Mouse (Mus musculus) spleen, adult 2 months (tissue): ENCODE results near the gene Fbxo11. TPM values are rescaled to one million over a fixed set of nuclear protein-coding genes. Genes with fewer than 3 reads are reported as not detected.

Source experiments
- DNase-seq, 2 experiments: peaks; one replicate each; pipeline versions ENCODE4 v3.0.0 to v3.0.0-alpha.2; 2012 to 2021; ENCODE audit warnings: low spot score in 2 of 2, low read depth in 1 of 2
- H3K27ac ChIP-seq: fragments of 200-500 bp; 2 replicates; pipeline ENCODE4 v1.5.1; 2012; ENCODE audit warnings: low read length, inconsistent platforms; ENCODE audit not compliant: insufficient read depth
- H3K27me3 ChIP-seq: fragments of 200-500 bp; 2 replicates; pipeline ENCODE4 v1.6.1; 2012; ENCODE audit warnings: mild to moderate bottlenecking, moderate library complexity, low read length, inconsistent platforms; ENCODE audit not compliant: control insufficient read depth, insufficient read depth
- H3K36me3 ChIP-seq: fragments of 200-500 bp; 2 replicates; pipeline ENCODE4 v1.6.1; 2012; ENCODE audit warnings: mild to moderate bottlenecking, low read length, inconsistent platforms; ENCODE audit not compliant: control insufficient read depth, insufficient read depth
- H3K4me1 ChIP-seq: fragments of 200-500 bp; 2 replicates; pipeline ENCODE4 v1.6.1; 2011; ENCODE audit warnings: inconsistent platforms; ENCODE audit not compliant: control insufficient read depth, insufficient read depth, insufficient read length
- H3K4me3 ChIP-seq: fragments of 200-500 bp; 2 replicates; pipeline ENCODE4 v1.5.1; 2011; ENCODE audit warnings: mild to moderate bottlenecking, inconsistent platforms; ENCODE audit not compliant: insufficient read depth, insufficient read length; ENCODE audit errors: extremely low read depth
- CTCF ChIP-seq: fragments of 200-500 bp; IDR thresholded peaks from 2 replicates; pipeline ENCODE4 v1.5.1; 2011; ENCODE audit warnings: mild to moderate bottlenecking, inconsistent platforms; ENCODE audit not compliant: insufficient read depth, insufficient read length, insufficient replicate concordance; ENCODE audit errors: extremely low read depth
- POLR2A ChIP-seq: fragments of 200-500 bp; IDR thresholded peaks from 2 replicates; pipeline ENCODE4 v1.6.1; 2011; ENCODE audit warnings: low read depth, low read length, inconsistent platforms
- WGBS: fragments of 180-500 bp; shearing (Covaris S2); methylation state at CpG from one replicate; pipeline ENCODE4 v1.1.7; 2018; 5-methylcytosine and 5-hydroxymethylcytosine counted together
- polyA plus RNA-seq: library from polyadenylated mRNA; depleted of rRNA; stranded (reverse); fragments of >200 nt; gene quantifications from 2 replicates; pipeline ENCODE4 v1.2.3, GENCODE M21; 2012

The Fbxo11 gene
- polyA plus RNA-seq, 1 experiment = 13.6 TPM

DNA sequence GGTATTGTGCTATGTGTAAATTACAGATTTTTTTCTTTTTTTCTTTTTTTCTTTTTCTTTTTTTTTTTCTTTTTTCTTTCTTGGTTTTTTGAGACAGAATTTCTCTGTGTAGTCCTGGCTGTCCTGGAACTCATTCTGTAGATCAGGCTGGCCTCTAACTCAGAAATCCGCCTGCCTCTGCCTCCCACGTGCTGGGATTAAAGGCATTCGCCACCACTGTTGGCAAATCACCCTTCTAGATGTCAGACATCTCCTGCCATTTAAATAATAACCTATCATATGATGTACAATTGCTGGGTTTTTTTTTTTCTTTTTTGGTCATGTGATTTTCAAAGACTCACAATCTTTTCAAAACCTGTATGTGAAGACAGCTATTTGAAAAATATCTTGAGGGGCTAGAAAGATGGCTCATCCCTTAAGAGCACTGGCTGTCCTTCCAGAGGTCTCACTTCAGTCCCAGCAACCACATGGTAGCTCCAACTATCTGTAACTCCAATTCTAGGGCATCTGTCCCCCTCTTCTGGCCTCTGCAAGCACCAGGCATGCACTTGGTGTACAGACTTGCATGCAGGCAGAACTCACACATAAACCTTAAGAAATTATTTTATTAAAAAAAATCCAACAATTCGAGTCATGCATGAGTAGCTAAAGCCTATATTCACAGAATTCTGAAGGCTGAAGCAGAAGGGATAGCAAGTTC lies 2.3 kb upstream of the Fbxo11 start:
- Histone ChIP-seq H3K27me3 (no peaks in the 10 kb centered on the region), H3K27ac (no peak overlapping the region), H3K36me3 (no peaks in the 10 kb centered on the region), H3K4me3 (no peak overlapping the region), H3K4me1 (peaks cover 5% of the 10 kb centered on the region; the same call in 1 of the 2 replicates)
- TF ChIP-seq POLR2A (no peak), CTCF (peak; percentile 24; the same call in 1 of the 2 replicates)
- 81% methylated on average over 4 of the region's 4 CpGs for WGBS
- DNase-seq = peak in 1 of 2 experiments; percentile 21

DNA sequence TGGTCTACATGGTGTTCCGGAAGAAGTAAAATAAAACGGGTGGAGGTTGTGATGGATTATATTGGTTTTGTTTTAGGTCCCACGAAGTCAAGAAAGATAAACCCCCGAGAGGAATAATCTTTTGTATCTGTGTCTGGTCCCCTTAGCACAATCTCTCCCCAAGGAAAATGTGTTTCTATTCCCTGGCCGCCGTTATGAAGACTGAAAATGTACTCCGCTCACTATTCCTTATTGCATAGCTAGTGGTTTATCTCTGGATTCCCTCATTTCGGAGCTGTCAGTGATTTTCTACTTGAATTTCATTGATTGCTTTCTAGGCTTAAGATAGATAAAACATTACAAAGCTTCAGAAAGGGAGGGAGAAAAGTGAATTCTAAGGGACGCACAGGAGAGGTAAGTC lies 1.7 kb upstream of the Fbxo11 start:
- DNase-seq = no peak
- Histone ChIP-seq H3K4me3 (peak overlapping the region; percentile 76; the same call in 1 of the 2 replicates), H3K4me1 (peaks cover 5% of the 10 kb centered on the region; the same call in 1 of the 2 replicates), H3K36me3 (no peaks in the 10 kb centered on the region), H3K27ac (no peak overlapping the region), H3K27me3 (no peaks in the 10 kb centered on the region)
- no peak for TF ChIP-seq CTCF
- TF ChIP-seq POLR2A = no peak
- 16% methylated on average over 9 of the region's 9 CpGs for WGBS

DNA sequence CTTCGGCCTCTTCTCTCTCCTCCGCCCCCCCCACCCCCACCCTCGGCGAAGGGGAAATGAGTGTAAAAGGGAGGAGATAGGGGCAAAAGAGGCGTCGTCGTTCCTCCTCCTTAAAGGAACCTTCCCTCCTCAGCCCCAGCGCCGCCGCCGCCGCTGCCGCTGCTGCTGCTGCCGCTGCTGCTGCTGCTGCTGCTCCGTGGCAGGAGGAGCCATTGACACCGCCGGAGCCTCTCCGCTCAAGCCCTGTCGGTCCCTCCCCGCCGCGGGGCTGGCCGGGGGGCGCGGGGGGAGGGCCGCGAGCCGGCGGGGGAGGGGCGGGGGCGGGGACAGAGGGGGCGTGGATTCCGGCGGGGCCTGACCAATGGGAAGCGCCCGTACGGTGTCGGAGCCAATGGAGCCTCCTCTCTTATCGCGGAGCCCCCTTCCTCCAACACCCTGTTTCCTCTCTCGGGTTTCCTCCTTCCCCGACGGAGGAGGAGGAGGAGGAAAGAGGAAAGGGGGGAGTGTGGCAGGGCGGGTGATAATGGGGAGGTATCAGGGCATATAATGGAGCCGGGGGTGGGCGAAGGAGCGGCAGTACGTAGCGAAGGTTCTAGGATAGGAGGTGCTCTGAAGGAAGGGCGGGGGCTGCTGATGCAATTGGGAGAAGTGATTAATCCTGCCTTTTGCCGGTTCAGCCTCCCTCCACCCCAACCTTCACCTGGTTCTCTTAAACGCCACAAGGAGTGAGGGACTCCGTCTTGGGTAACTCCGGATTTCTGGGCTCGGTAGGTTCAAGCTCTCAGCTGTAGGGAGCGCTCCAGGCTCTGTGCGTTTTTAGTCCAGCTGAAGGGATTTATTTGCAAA lies 933 bp upstream of the Fbxo11 start:
- TF ChIP-seq CTCF (peak; percentile 36; the same call in 1 of the 2 replicates), POLR2A (peak; percentile 57)

DNA sequence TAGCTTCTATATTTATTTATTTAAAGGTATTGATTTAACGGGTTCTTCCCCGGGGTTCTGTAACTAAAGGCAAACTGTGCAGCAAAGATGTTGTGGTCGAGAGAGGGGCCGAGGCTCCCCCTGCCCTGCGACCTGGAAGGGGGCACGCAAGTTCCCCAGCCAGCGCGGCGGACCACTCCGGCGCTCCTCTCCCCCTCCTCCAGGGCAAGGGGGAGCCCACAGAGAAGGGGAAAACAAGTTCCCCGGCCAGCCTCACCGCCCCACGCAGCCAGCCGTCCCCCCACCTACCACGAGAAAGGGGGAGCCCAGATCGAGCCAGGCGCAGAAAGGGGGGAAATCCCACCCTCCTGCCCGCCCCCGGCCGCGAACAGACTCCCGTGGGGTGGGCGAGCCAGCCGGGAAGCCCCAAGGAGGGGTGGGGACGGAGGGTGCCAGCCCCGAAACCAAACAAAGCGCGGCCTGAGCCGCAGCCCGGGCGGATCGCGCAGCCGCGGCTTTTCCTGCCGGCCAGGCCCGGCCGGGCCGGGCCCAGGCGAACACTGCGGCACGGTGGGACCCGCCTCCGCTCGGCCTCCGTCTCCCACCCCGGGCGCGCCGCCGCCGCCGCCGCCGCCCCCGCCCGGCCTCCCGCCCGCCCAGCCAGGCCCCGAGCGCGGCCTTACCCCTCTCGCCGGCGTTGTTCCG lies 602 bp downstream of the Fbxo11 start:
- Histone ChIP-seq H3K27me3 (no peaks in the 10 kb centered on the region), H3K4me1 (peaks cover 5% of the 10 kb centered on the region)

More for the DNA sequence above, 933 bp upstream of the Fbxo11 start:
- peak; percentile 84 to 88 for DNase-seq
- H3K4me3 ChIP-seq = peak overlapping the region; percentile 81
- no peaks in the 10 kb centered on the region for H3K36me3 ChIP-seq
- H3K4me1 ChIP-seq = peaks cover 5% of the 10 kb centered on the region; the same call in 1 of the 2 replicates
- H3K27me3 ChIP-seq = no peaks in the 10 kb centered on the region
- peak overlapping the region; percentile 99 for H3K27ac ChIP-seq
- WGBS = 1% methylated on average over 48 of the region's 57 CpGs

DNA sequence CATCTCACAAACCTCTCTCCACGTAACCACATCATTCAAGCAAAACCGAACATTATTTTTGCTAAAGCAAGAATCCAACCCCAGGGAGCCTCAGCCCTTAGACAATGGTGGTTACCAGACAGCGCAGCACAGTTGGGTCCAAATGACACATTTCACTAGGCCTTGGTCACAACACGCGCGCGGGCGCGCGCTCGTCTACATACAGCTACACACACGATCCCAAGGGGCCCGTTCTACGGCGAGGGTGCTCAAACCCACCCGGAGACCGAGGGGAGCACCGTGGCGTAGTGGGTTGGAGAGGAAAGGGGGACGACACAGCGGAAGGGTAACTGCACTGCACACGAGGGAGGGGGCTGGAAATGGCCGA lies 1.1 kb downstream of the Fbxo11 start:
- TF ChIP-seq POLR2A (no peak), CTCF (no peak)
- Histone ChIP-seq H3K4me3 (peak overlapping the region; percentile 85), H3K27me3 (no peaks in the 10 kb centered on the region), H3K27ac (peak overlapping the region; percentile 94), H3K36me3 (peaks cover 1% of the 10 kb centered on the region; the same call in 1 of the 2 replicates), H3K4me1 (peaks cover 5% of the 10 kb centered on the region)
- WGBS = under 1% methylated on average over 23 of the region's 23 CpGs
- peak; percentile 32 to 63 for DNase-seq

More for the DNA sequence above, 602 bp downstream of the Fbxo11 start:
- Histone ChIP-seq H3K4me3 (peak overlapping the region; percentile 85), H3K27ac (peak overlapping the region; percentile 94), H3K36me3 (peaks cover 1% of the 10 kb centered on the region; the same call in 1 of the 2 replicates)
- TF ChIP-seq CTCF (no peak), POLR2A (no peak)
- peak; percentile 42 to 77 for DNase-seq
- WGBS = 4% methylated on average over 34 of the region's 67 CpGs

DNA sequence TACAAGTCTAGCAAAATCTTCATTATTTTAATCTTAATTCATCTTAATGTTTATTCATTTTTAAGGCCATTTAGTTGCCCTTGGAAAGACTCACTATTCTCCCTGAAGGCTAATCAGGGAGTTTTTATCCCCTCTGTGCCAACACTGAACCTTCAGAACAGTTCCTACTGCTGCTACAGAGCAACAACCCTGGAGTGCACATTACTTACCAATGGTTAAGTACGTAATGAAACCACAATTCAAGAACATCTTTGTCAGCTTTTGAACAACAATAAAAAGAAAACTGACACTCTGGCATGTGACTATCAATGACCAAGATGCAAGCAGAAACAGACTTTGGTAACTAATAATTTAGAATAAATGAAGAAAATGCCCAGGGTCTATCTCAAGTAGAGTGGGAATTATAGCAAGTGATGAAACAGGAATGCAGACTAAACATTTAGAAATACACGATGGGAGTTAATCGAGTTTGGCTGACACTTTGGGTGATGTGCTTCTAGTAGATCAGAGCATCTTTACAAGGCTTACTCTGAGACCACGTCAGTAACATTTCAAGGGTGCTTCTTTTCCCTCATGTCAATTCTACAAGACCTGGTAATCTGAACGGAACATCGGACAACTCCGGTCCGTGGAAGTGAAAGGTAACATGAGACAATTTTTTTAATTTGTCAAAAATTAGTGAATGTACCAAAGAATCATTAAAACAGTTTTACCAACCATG lies 2.1 kb downstream of the Fbxo11 start:
- 22% methylated on average over 8 of the region's 8 CpGs for WGBS
- H3K36me3 ChIP-seq = peaks cover 1% of the 10 kb centered on the region; the same call in 1 of the 2 replicates
- DNase-seq = no peak
- H3K4me3 ChIP-seq = peak overlapping the region; percentile 10; the same call in 1 of the 2 replicates
- TF ChIP-seq CTCF = no peak
- no peak for TF ChIP-seq POLR2A
- H3K4me1 ChIP-seq = peaks cover 10% of the 10 kb centered on the region
- no peaks in the 10 kb centered on the region for H3K27me3 ChIP-seq
- H3K27ac ChIP-seq = no peak overlapping the region
